Mouse (Mus musculus): ENCODE measurements around the gene A2ml1. TPM values are rescaled to one million over a fixed set of nuclear protein-coding genes. Genes with fewer than 3 reads are reported as not detected.

The A2ml1 gene
- polyA plus RNA-seq, 1 experiment from 2014 or later: 10.8 TPM

- no peaks in the 10 kb centered on the region for H3K27me3 ChIP-seq (replicated peaks; ENCODE audit: insufficient read depth, low read length)
- peak overlapping the region; percentile 46 for H3K4me2 ChIP-seq (replicated peaks; ENCODE audit: low read depth, low read length)
- no peak for TF ChIP-seq CTCF (IDR thresholded peaks at IDR 0.05)
- TF ChIP-seq EP300 (IDR thresholded peaks at IDR 0.05): peak; percentile 87
- DNase-seq (ENCODE audit: low spot score) (peak; percentile 96), ATAC-seq (peak; percentile 99)
- H3K36me3 ChIP-seq (ENCODE audit: insufficient read depth, low read length): no peaks in the 10 kb centered on the region
- peak overlapping the region; percentile 69 for H3K27ac ChIP-seq (ENCODE audit: low read length)
- no peaks in the 10 kb centered on the region for H3K4me1 ChIP-seq (ENCODE audit: insufficient read depth, low read depth, low read length)
- no peaks in the 10 kb centered on the region for H3K9me3 ChIP-seq (ENCODE audit: low read length)
- H3K9ac ChIP-seq (replicated peaks; ENCODE audit: low read depth): peak overlapping the region; percentile 13; the same call in 1 of the 2 replicates
- peak overlapping the region; percentile 21; the same call in 1 of the 2 replicates for H3K4me3 ChIP-seq (ENCODE audit: low read depth, low read length)
- WGBS: 6% methylated on average over 9 of the region's 9 CpGs
Measured at GRCm38 (mm10) chr6:128597121-128597522, 15.7 kb upstream of the A2ml1 start.

GRCm38 (mm10) chr6:128594651-128595050, 13.2 kb upstream of the A2ml1 start:
- H3K4me2 ChIP-seq (replicated peaks; ENCODE audit: low read depth, low read length): no peak overlapping the region
- 69% methylated on average over 9 of the region's 9 CpGs for WGBS
- H3K27ac ChIP-seq (ENCODE audit: low read length): no peak overlapping the region
- no peaks in the 10 kb centered on the region for H3K27me3 ChIP-seq (replicated peaks; ENCODE audit: insufficient read depth, low read length)
- TF ChIP-seq CTCF (IDR thresholded peaks at IDR 0.05) (no peak), EP300 (IDR thresholded peaks at IDR 0.05) (no peak)
- H3K4me3 ChIP-seq (ENCODE audit: low read depth, low read length): no peak overlapping the region
- no peaks in the 10 kb centered on the region for H3K9me3 ChIP-seq (ENCODE audit: low read length)
- ATAC-seq: no peak
- no peak for DNase-seq (ENCODE audit: low spot score)
- no peak overlapping the region for H3K9ac ChIP-seq (replicated peaks; ENCODE audit: low read depth)
- no peaks in the 10 kb centered on the region for H3K36me3 ChIP-seq (ENCODE audit: insufficient read depth, low read length)
- no peaks in the 10 kb centered on the region for H3K4me1 ChIP-seq (ENCODE audit: insufficient read depth, low read depth, low read length)

GRCm38 (mm10) chr6:128589426-128589825, 8.0 kb upstream of the A2ml1 start:
- no peak overlapping the region for H3K4me2 ChIP-seq (replicated peaks; ENCODE audit: low read depth, low read length)
- no peak overlapping the region for H3K27ac ChIP-seq (ENCODE audit: low read length)
- H3K4me3 ChIP-seq (ENCODE audit: low read depth, low read length): no peak overlapping the region
- DNase-seq (ENCODE audit: low spot score) (no peak), ATAC-seq (no peak)
- no peaks in the 10 kb centered on the region for H3K9me3 ChIP-seq (ENCODE audit: low read length)
- no peaks in the 10 kb centered on the region for H3K36me3 ChIP-seq (ENCODE audit: insufficient read depth, low read length)
- no peak overlapping the region for H3K9ac ChIP-seq (replicated peaks; ENCODE audit: low read depth)
- no peaks in the 10 kb centered on the region for H3K4me1 ChIP-seq (ENCODE audit: insufficient read depth, low read depth, low read length)
- no peak for TF ChIP-seq CTCF (IDR thresholded peaks at IDR 0.05)
- TF ChIP-seq EP300 (IDR thresholded peaks at IDR 0.05): no peak
- H3K27me3 ChIP-seq (replicated peaks; ENCODE audit: insufficient read depth, low read length): no peaks in the 10 kb centered on the region
- WGBS: 45% methylated on average over 4 of the region's 4 CpGs

- Histone ChIP-seq H3K9me3 (ENCODE audit: low read length) (no peaks in the 10 kb centered on the region), H3K4me3 (ENCODE audit: low read depth, low read length) (no peak overlapping the region), H3K36me3 (ENCODE audit: insufficient read depth, low read length) (no peaks in the 10 kb centered on the region), H3K4me1 (ENCODE audit: insufficient read depth, low read depth, low read length) (no peaks in the 10 kb centered on the region), H3K27me3 (replicated peaks; ENCODE audit: insufficient read depth, low read length) (no peaks in the 10 kb centered on the region), H3K27ac (ENCODE audit: low read length) (no peak overlapping the region), H3K9ac (replicated peaks; ENCODE audit: low read depth) (no peak overlapping the region), H3K4me2 (replicated peaks; ENCODE audit: low read depth, low read length) (no peak overlapping the region)
- no peak for ATAC-seq
- 61% methylated on average over 6 of the region's 6 CpGs for WGBS
- no peak for DNase-seq (ENCODE audit: low spot score)
- TF ChIP-seq EP300 (IDR thresholded peaks at IDR 0.05) (no peak), CTCF (IDR thresholded peaks at IDR 0.05) (no peak)
Measured at GRCm38 (mm10) chr6:128587619-128588018, 6.2 kb upstream of the A2ml1 start.

GRCm38 (mm10) chr6:128585642-128586245, 4.3 kb upstream of the A2ml1 start:
- WGBS: 69% methylated on average over 11 of the region's 11 CpGs
- no peak overlapping the region for H3K4me2 ChIP-seq (replicated peaks; ENCODE audit: low read depth, low read length)
- DNase-seq (ENCODE audit: low spot score) (no peak), ATAC-seq (no peak)
- H3K4me3 ChIP-seq (ENCODE audit: low read depth, low read length): no peak overlapping the region
- no peak overlapping the region for H3K27ac ChIP-seq (ENCODE audit: low read length)
- no peaks in the 10 kb centered on the region for H3K27me3 ChIP-seq (replicated peaks; ENCODE audit: insufficient read depth, low read length)
- no peak overlapping the region for H3K9ac ChIP-seq (replicated peaks; ENCODE audit: low read depth)
- H3K9me3 ChIP-seq (ENCODE audit: low read length): no peaks in the 10 kb centered on the region
- no peak for TF ChIP-seq CTCF (IDR thresholded peaks at IDR 0.05)
- TF ChIP-seq EP300 (IDR thresholded peaks at IDR 0.05): no peak
- H3K36me3 ChIP-seq (ENCODE audit: insufficient read depth, low read length): no peaks in the 10 kb centered on the region
- no peaks in the 10 kb centered on the region for H3K4me1 ChIP-seq (ENCODE audit: insufficient read depth, low read depth, low read length)

- Histone ChIP-seq H3K4me3 (ENCODE audit: low read depth, low read length) (no peak overlapping the region), H3K4me2 (replicated peaks; ENCODE audit: low read depth, low read length) (no peak overlapping the region), H3K27me3 (replicated peaks; ENCODE audit: insufficient read depth, low read length) (no peaks in the 10 kb centered on the region), H3K36me3 (ENCODE audit: insufficient read depth, low read length) (no peaks in the 10 kb centered on the region), H3K9me3 (ENCODE audit: low read length) (no peaks in the 10 kb centered on the region), H3K9ac (replicated peaks; ENCODE audit: low read depth) (no peak overlapping the region), H3K4me1 (ENCODE audit: insufficient read depth, low read depth, low read length) (no peaks in the 10 kb centered on the region), H3K27ac (ENCODE audit: low read length) (no peak overlapping the region)
- ATAC-seq: 0 out of 2 replicates have a peak, but pooled peaks have one; percentile 32
- no peak for TF ChIP-seq EP300 (IDR thresholded peaks at IDR 0.05)
- peak; percentile 80 for TF ChIP-seq CTCF (IDR thresholded peaks at IDR 0.05)
- DNase-seq (ENCODE audit: low spot score): peak; percentile 64
- 19% methylated on average over 10 of the region's 10 CpGs for WGBS
Measured at GRCm38 (mm10) chr6:128584070-128584660, 2.8 kb upstream of the A2ml1 start.
